Mouse (Mus musculus) heart, adult 18-20 months (tissue): ENCODE measurements around the gene Fem1a. TPM values are rescaled to one million over a fixed set of nuclear protein-coding genes. Genes with fewer than 3 reads are reported as not detected.

Source experiments
- DNase-seq, 2 experiments: peaks; one replicate each; pipeline ENCODE4 v3.0.0; 2021 to 2022; ENCODE audit warnings: mixed read lengths in 1 of 2
- total RNA-seq, 2 experiments: library from RNA; stranded (reverse); gene quantifications; 2 replicates each; pipeline ENCODE4 v1.2.3; 2021

Gene Fem1a
- total RNA-seq, 2 experiments from 2014 or later, result 115 to 117 TPM

DNA sequence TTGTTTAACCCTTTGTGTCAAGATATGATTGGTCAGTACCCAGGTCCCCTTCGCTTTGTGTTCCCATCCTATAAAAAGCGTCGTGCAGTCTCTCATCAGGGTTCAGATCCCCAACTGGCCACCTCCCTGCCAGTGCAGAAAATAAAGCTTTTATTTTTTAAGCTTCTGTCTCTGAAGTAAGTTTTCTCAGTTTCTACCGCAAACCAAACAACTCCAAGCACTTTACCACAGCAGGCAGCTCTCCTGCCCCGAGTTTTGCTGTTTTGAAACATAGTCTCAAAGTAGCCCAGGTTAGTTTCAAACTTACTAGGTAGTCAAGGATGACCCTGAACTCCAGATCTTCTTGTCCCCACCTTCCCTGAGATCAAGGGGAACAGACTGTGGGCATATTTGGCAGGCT, 21.7 kb downstream of the Fem1a start:
- no peak for DNase-seq

DNA sequence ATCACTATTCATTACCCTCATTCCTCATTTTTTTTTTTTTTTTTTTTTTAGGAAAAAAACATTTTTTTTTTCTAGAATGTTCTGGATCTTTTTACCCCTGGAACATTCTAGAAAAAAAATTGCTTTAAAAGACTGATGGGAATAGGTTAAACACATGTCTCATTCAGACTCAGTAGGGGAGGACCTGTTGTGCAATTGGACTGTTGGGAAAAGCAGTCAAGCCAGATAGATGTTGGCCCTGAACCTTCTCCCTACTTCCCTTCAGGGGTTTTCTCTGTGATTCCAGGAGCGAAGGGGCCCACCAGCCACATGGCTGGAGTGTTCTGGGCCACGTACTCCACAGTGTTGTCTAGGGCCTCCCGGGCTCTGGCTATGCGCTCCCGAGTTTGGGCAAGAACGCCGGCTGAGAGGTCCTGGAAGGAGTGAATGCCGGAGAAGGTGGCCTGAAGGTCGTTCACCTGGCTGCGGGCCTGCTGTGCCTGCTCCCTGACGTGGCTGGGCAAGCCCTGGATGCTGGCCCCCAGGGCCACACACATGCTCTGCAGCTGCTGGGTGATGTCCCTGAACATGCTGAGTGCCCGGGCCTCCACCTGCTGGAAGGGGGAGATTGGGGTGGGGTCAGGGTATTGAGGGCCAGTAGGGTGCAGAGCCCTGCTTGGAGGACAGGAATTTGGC, 23.0 kb downstream of the Fem1a start:
- DNase-seq, result peak; percentile 72 to 77

GRCm38 (mm10) chr17:56281193-56281592, 24.6 kb downstream of the Fem1a start:
- DNase-seq, result peak in 1 of 2 experiments; percentile 6

- DNase-seq, result peak; percentile 17 to 26
Measured at GRCm38 (mm10) chr17:56282802-56283201, 26.2 kb downstream of the Fem1a start.

GRCm38 (mm10) chr17:56283316-56283715, 26.7 kb downstream of the Fem1a start:
- no peak for DNase-seq

DNA sequence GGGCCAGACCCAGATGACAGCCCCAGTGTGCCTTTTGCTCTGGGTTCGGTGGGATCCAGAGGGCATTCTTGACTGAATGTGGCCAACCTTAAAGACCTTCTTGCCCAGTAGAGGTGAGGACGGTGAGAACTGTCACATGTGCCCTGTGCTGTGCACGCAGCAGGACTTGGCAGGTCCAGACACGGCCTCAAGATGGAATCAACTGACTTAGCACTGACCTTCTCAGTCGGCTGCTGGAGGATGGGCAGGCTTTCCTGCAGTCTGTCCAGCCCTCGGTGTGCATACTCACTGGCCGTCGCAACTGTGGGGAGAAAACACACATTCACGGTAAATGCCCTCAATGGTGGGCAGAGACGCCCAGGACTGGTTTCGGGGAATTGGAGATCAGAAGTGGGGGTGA, 29.4 kb downstream of the Fem1a start:
- DNase-seq, result no peak

DNA sequence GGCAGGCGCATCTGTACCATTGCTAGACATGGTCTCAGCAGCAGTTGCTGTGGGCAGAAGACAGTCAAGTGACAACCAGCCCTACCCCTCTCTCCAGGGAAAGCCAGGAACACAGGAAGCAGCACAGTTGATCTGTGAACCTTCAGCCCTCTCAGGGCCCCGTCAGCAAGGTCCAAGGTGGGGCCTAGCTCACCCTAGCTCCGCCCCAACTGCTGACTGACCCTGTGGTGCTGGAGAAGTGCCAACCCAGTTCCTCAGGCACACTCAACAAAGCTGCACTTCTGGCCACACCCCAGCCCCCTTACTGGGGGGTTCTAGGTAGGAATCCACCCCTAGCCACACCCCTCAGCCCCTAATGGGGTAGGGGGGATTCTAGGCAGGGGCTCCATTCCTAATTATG, 31.2 kb downstream of the Fem1a start:
- peak; percentile 62 to 65 for DNase-seq

GRCm38 (mm10) chr17:56288866-56289265, 32.3 kb downstream of the Fem1a start:
- DNase-seq, result no peak

DNA sequence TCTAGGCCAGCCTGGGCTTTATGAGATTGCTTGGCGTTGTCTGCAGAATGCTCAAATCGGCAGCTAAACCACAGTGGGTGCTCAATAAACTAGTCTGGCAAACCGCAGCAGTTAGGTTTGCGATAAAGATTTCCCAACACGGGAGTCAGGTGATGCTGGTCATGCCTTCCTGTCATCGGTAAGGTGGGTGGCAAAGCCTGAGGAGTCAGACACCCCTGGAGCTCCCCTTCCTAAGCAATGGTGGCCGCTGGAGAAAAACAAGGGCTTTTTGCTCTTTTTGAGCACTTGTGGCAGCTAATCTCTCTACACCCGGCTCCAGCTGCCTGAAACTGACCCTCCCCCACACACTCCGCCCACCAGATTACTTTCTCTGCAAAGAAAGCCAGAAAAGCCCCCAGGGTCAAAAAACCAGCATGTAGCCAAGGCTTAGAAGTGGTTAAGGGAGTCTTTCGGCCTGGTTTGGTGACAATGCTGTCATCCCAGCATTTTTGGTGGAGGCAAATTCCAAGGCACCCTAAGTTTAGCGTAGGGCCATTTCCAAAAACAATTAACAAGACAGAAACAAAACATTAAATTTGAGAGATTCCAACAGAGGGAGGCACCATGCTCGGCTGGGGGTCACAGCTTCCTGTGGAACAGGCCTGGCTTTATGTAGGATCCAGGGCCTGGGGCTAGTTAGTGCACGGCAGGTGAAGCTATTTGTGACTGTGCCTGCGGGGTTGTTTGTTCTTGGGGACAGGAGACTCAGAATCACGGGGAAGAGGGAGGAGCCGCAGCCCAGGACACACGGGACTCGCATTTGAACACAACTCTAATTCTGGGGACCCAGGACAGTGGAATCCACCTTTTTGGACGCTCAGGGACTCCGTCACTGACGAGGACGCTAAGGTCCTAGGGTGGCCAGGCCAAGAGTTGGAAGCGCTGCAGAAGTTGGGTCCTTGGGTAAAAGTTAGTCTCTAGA, 33.0 kb downstream of the Fem1a start:
- DNase-seq, result peak; percentile 76 to 80

- peak; percentile 99 to 100 for DNase-seq
Measured at GRCm38 (mm10) chr17:56290388-56291170, 34.0 kb downstream of the Fem1a start.

GRCm38 (mm10) chr17:56291171-56291511, 34.5 kb downstream of the Fem1a start:
- DNase-seq, result peak; percentile 93 to 96

- peak in 1 of 2 experiments; percentile 21 for DNase-seq
Measured at GRCm38 (mm10) chr17:56291826-56292475, 35.3 kb downstream of the Fem1a start.

- peak; percentile 63 to 79 for DNase-seq
Measured at GRCm38 (mm10) chr17:56292531-56293222, 36.1 kb downstream of the Fem1a start, which contains the start of gene Plin3. TSS of gene Plin3 (minus strand) at chr17:56292873.

DNA sequence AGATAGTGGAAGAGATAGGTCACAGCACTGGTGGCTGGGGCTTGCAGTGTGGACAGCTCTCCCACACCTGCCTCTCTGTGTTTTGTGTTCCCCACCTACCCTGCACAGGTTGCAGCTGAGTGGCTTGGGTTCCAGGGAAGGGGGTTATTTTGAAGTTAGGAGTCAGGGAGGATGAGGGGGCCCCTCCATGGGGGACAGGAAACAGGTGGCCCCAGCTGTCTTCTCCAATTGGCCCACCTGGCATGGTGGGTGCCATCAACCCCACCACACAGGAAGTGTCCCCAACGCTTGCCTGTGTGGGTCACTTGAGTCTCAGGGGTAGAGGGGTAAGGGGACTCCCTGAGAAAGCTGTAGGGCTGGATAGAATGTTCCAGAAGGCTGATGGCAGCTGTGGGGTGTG, 36.7 kb downstream of the Fem1a start:
- DNase-seq, result no peak

DNA sequence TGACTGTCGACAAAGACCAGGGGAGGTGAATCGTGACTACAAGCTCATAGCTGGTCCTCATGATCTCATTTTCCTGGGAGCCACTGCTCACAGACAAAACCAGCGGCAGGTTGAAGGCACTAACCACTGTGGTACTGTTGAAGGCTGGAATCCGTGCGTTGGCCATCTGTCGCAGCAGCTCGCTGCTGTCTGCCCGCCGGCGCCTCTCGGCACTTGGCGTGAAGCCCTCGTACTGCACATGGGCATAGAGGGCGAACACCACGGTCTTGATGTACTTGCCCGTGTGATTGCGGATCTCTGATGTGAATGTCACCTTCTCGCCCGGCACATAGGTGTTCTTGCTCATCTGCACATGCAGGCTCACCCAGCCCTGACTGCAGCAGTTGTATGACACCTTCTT, 37.6 kb downstream of the Fem1a start:
- peak in 1 of 2 experiments; percentile 21 for DNase-seq

DNA sequence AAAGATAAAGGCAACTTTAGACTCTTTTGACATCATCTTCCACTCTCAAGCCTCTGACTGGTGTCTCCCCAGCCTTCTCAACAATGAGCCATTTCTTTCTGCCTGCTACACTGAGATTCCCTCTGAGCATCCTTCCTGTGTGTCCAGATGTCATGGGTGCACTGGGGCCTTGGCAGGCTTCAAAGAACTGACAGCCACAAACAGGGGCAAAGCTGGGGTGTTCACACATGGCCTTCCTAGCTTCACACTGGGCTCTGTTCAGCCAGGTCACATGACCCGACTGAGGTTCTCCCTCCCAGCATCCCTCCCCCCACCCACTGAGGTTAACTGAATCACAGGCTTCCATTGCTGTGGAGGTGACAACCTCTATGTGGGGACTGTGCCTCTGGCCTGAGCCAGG, 39.6 kb downstream of the Fem1a start:
- DNase-seq, result no peak

DNA sequence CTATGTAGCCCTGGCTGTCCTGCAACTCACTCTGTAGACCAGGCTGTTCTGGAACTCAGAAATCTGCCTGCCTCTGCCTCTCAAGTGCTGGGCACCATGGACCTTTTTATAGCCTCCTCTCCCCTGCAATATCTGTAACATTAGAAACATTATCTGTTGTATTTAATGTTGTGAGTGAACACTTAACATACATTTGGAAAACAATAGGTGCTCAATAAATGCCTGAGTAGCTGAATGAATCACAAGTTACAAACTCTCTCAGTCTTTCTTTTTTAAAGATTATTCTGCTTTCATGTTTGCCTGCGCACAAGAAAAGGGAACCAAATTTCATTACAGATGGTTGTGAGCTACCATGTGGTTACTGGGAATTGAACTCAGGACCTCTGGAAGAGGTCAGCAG, 41.6 kb downstream of the Fem1a start:
- no peak for DNase-seq

DNA sequence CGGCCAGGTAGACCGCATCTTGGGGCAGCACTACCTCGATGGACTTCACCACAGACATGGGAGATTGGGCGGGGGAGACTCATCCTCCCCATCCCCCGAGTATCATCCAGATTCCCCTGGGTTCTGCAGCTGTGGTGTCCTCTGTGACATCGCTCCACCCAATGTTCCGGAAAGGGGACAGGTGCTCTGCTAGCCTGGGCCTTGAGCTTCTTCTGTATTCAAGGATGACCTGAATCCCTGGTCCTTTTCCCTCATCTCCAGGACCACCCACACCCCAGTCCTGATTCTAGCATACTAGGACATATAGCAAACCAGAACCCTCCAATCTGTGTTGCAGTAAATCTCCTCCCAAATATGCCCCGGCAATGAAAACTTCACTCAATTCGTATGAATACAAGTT, 43.6 kb downstream of the Fem1a start, which contains the start of gene Arrdc5:
Gene Arrdc5 (minus strand): TSS at position 101 of the 400 bp plus-strand sequence.
- no peak for DNase-seq

DNA sequence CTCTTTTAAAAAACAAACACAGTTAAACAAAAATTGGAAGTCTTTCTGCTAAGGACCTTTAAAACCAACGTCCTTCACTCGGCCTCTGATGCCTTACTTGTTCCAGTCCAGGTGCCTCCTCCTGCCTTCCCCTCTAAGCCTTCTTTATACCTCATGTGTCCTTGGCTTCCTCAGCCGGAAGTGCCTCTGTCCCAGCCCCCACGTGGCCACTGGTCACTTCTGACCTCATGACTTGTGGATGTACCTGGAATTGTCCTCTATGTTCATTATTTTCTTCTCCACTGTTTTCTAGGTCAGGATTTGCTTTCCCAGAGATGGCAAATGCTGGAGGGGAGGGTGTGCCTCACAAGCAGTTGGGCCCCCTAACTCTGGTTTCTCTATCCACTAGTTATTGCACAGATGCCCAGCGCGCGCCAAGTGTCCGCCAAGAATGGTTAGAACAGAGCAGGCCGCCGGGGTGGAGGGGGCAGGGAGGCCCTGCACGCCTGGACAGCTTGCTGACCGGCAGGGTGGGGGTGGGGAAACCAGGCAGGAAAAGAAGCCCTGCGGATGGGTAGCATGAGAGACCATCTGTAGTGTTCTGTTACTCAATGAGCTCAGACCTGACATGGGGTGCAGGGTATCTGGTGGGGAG, 45.9 kb downstream of the Fem1a start:
- peak in 1 of 2 experiments; percentile 19 for DNase-seq

DNA sequence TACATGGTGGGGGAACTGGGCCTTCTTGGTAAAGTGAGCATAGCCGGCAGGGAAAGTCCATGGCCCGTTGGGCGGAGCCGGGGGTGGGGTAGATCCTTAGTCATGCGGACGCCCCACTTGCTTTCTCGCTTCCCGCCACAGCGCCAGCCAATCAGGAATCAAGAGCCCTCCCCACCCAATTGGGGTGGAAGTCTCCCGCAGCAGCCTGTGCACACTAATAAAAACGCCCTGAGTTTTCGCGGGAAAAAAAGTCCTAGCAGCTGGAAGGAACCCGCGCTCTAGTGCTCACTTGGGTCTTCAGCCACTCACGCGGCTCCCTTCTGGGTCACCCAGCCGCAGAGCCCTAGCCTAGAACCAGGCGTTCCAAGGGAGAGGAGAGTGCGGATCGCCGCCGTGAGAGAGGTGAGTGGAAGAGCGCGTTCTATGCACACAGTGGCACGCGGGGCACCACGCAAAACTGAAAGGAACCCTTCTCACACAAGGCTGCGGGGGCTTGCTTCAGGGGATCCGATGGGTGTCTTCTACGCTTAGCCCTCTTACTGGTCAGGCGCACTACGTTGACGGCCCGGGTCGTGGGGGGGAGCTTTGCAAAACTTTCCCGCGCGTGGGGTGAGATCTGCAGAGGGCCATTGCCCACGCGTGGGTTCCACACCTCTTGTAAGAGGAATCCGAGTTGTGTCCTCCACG, 46.7 kb downstream of the Fem1a start, which contains the start of gene Uhrf1:
Gene Uhrf1 (plus strand): TSS at position 162 of the 687 bp plus-strand sequence.
- peak; percentile 76 to 83 for DNase-seq
